Mouse (Mus musculus): ENCODE data around the gene Pigc. TPM values are rescaled to one million over a fixed set of nuclear protein-coding genes. Genes with fewer than 3 reads are reported as not detected.

The Pigc gene
- 3.8 and 6.4 TPM in 2 replicates for total RNA-seq (2012; rRNA removed)

GRCm38 (mm10) chr1:161968589-161969407 lies at the start of gene Pigc:
Gene Pigc, plus strand, starts transcription at chr1:161969186.
- TF ChIP-seq HCFC1 (IDR thresholded peaks at IDR 0.05; ENCODE audit: borderline replicate concordance, insufficient read depth, low read length) (peak; percentile 86), ZNF384 (IDR thresholded peaks at IDR 0.05; ENCODE audit: low read depth, low read length) (peak; percentile 93), ZC3H11A (IDR thresholded peaks at IDR 0.05; ENCODE audit: borderline replicate concordance, low read depth, low read length) (no peak), MAFK (IDR thresholded peaks at IDR 0.05; ENCODE audit: insufficient read depth, low read depth, low read length) (no peak), CHD2 (IDR thresholded peaks at IDR 0.05; ENCODE audit: low read depth, low read length) (no peak)
- in situ Hi-C loops (cut with MboI; ENCODE audit: low sequenced_read_pairs in 2 of 2, unreplicated experiment in 2 of 2) = loop anchor here in 1 of 2 experiments (10.0 kb wide), 1 partner anchor 224 kb away; no protein-coding TSS in a partner anchor

GRCm38 (mm10) chr1:161919594-161919993 lies 49.4 kb upstream of the Pigc start:
- Histone ChIP-seq H3K9me3 (ENCODE audit: control insufficient read depth, insufficient read depth, low read depth, low read length) (no peaks in the 10 kb centered on the region), H3K27ac (ENCODE audit: insufficient read depth, low read depth, low read length, poor library complexity, severe bottlenecking) (no peak overlapping the region), H3K9ac (ENCODE audit: insufficient read depth, low read depth, low read length, poor library complexity, severe bottlenecking) (no peak overlapping the region), H3K36me3 (ENCODE audit: control insufficient read depth, insufficient read depth, low read length, poor library complexity, severe bottlenecking) (no peaks in the 10 kb centered on the region), H3K4me3 (ENCODE audit: insufficient read depth in 1 of 2, low read depth in 1 of 2, low read length in 2 of 2, poor library complexity in 1 of 2, severe bottlenecking in 1 of 2) (no peak overlapping the region), H3K4me1 (ENCODE audit: control insufficient read depth in 2 of 2, insufficient read depth in 2 of 2, low read length in 2 of 2, poor library complexity in 1 of 2) (peaks cover 18 to 22% of the 10 kb centered on the region in 2 experiments)
- in situ Hi-C loops (cut with MboI; ENCODE audit: low sequenced_read_pairs in 2 of 2, unreplicated experiment in 2 of 2) = no loop called here
- no peak for DNase-seq (ENCODE audit: low read depth, low spot score)
- TF ChIP-seq HCFC1 (IDR thresholded peaks at IDR 0.05; ENCODE audit: borderline replicate concordance, insufficient read depth, low read length) = no peak
- TF ChIP-seq CHD2 (IDR thresholded peaks at IDR 0.05; ENCODE audit: low read depth, low read length) = no peak

More at GRCm38 (mm10) chr1:161968589-161969407, at the start of gene Pigc:
- Histone ChIP-seq H3K9me3 (ENCODE audit: control insufficient read depth, insufficient read depth, low read depth, low read length) (no peaks in the 10 kb centered on the region), H3K27ac (ENCODE audit: insufficient read depth, low read depth, low read length, poor library complexity, severe bottlenecking) (no peak within 1 kb of the TSS), H3K4me3 (ENCODE audit: insufficient read depth in 1 of 2, low read depth in 1 of 2, low read length in 2 of 2, poor library complexity in 1 of 2, severe bottlenecking in 1 of 2) (peak within 1 kb of the TSS; percentile 70 to 79), H3K9ac (ENCODE audit: insufficient read depth, low read depth, low read length, poor library complexity, severe bottlenecking) (peak within 1 kb of the TSS; percentile 86), H3K36me3 (ENCODE audit: control insufficient read depth, insufficient read depth, low read length, poor library complexity, severe bottlenecking) (no peaks in the 10 kb centered on the region), H3K4me1 (ENCODE audit: control insufficient read depth in 2 of 2, insufficient read depth in 2 of 2, low read length in 2 of 2, poor library complexity in 1 of 2) (0 out of 4 replicates have a peak, but pooled peaks cover 0 to 3% of the 10 kb centered on the region in 2 experiments)
- peak; percentile 90 for DNase-seq (ENCODE audit: low read depth, low spot score)

DNA sequence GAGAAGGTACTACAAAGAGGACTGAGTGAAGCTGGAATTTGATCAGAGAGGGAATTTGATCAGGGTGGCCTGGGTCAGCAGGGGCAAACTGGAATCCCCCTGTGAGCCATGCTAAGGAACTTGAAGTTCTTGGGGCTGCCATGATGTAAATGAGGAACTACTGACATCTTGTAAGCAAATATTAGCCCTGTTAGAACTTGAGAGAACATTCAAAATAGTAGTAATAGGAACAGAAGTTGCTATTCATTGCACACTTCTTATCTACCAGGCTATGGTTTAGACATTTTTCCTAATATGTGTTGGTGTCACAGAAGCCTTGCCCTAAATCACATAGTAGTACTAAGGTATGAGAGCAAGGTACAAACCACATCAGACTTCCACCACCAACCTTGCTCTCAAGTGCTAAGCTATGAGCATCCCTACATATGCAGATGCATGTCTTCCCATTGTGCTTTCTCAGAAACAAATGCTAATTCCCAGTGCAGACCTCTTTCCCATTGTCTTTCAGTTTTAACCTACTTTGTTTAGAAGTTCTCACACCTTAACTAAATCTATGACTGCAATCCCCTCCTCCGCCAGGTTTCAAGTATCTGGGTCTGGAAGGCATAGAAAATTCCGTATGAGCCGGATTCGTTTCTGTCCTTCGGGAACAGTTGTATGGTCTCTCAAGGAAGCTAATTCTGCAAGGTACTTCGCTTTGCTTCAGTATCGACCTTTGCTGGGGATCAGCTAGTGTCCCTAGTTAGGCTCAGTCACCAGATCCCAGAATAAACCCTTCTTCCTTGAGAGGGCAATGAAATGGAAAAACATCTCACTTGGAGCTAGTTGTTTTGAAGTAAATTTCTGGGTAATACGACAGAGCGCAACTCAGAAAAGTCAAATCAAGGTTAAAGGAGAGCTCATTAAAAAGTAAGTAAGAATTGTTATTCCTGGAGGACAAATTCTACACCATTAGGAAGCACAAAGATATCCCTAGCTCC lies 48.2 kb upstream of the Pigc start:
- no peak for TF ChIP-seq ZNF384 (IDR thresholded peaks at IDR 0.05; ENCODE audit: low read depth, low read length)
- TF ChIP-seq CHD2 (IDR thresholded peaks at IDR 0.05; ENCODE audit: low read depth, low read length) = no peak
- no peak for TF ChIP-seq HCFC1 (IDR thresholded peaks at IDR 0.05; ENCODE audit: borderline replicate concordance, insufficient read depth, low read length)
- no peak for TF ChIP-seq ZC3H11A (IDR thresholded peaks at IDR 0.05; ENCODE audit: borderline replicate concordance, low read depth, low read length)
- no peak for TF ChIP-seq MAFK (IDR thresholded peaks at IDR 0.05; ENCODE audit: insufficient read depth, low read depth, low read length)
- Histone ChIP-seq H3K4me3 (ENCODE audit: insufficient read depth in 1 of 2, low read depth in 1 of 2, low read length in 2 of 2, poor library complexity in 1 of 2, severe bottlenecking in 1 of 2) (no peak overlapping the region), H3K36me3 (ENCODE audit: control insufficient read depth, insufficient read depth, low read length, poor library complexity, severe bottlenecking) (no peaks in the 10 kb centered on the region), H3K9me3 (ENCODE audit: control insufficient read depth, insufficient read depth, low read depth, low read length) (no peaks in the 10 kb centered on the region), H3K9ac (ENCODE audit: insufficient read depth, low read depth, low read length, poor library complexity, severe bottlenecking) (no peak overlapping the region), H3K4me1 (ENCODE audit: control insufficient read depth in 2 of 2, insufficient read depth in 2 of 2, low read length in 2 of 2, poor library complexity in 1 of 2) (peaks cover 15 to 22% of the 10 kb centered on the region in 2 experiments), H3K27ac (ENCODE audit: insufficient read depth, low read depth, low read length, poor library complexity, severe bottlenecking) (no peak overlapping the region)
- in situ Hi-C loops (cut with MboI; ENCODE audit: low sequenced_read_pairs in 2 of 2, unreplicated experiment in 2 of 2) = no loop called here
- DNase-seq (ENCODE audit: low read depth, low spot score) = no peak

DNA sequence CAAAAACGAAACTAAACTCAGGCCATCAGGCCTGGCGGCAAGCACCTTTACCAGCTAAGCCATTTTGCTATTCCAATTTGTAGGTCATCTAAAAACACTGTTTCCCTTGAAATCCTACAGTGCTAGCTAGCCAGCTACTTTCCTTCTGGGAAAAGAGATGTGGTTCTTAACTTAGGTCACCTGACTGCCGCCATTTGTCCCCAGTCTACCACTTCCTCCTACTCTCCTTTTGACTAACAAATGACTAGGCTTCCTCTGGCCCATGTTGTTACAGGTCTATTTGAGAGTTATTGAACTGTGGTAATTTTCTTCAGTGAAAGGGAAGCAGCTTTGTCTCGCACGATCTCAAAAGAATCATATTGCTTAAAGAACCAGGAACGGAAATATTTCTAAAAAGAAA lies 47.1 kb upstream of the Pigc start:
- no peak overlapping the region for H3K9ac ChIP-seq (ENCODE audit: insufficient read depth, low read depth, low read length, poor library complexity, severe bottlenecking)
- H3K27ac ChIP-seq (ENCODE audit: insufficient read depth, low read depth, low read length, poor library complexity, severe bottlenecking) = no peak overlapping the region
- no peaks in the 10 kb centered on the region for H3K36me3 ChIP-seq (ENCODE audit: control insufficient read depth, insufficient read depth, low read length, poor library complexity, severe bottlenecking)
- in situ Hi-C loops (cut with MboI; ENCODE audit: low sequenced_read_pairs in 2 of 2, unreplicated experiment in 2 of 2) = no loop called here
- no peak overlapping the region for H3K4me3 ChIP-seq (ENCODE audit: insufficient read depth in 1 of 2, low read depth in 1 of 2, low read length in 2 of 2, poor library complexity in 1 of 2, severe bottlenecking in 1 of 2)
- H3K9me3 ChIP-seq (ENCODE audit: control insufficient read depth, insufficient read depth, low read depth, low read length) = no peaks in the 10 kb centered on the region
- no peak for TF ChIP-seq MAFK (IDR thresholded peaks at IDR 0.05; ENCODE audit: insufficient read depth, low read depth, low read length)
- TF ChIP-seq HCFC1 (IDR thresholded peaks at IDR 0.05; ENCODE audit: borderline replicate concordance, insufficient read depth, low read length) = no peak
- TF ChIP-seq ZNF384 (IDR thresholded peaks at IDR 0.05; ENCODE audit: low read depth, low read length) = no peak
- TF ChIP-seq ZC3H11A (IDR thresholded peaks at IDR 0.05; ENCODE audit: borderline replicate concordance, low read depth, low read length) = no peak
- TF ChIP-seq CHD2 (IDR thresholded peaks at IDR 0.05; ENCODE audit: low read depth, low read length) = no peak
- peaks cover 12 to 18% of the 10 kb centered on the region in 2 experiments; a peak in 3 of 4 replicates for H3K4me1 ChIP-seq (ENCODE audit: control insufficient read depth in 2 of 2, insufficient read depth in 2 of 2, low read length in 2 of 2, poor library complexity in 1 of 2)
- DNase-seq (ENCODE audit: low read depth, low spot score) = no peak

Data from ES-E14 (cell line).